Mouse (Mus musculus) midbrain, embryonic 12.5 days (tissue): ENCODE data around the gene Map3k12. TPM values are rescaled to one million over a fixed set of nuclear protein-coding genes. Genes with fewer than 3 reads are reported as not detected.
A peak's percentile ranks its signal among the peaks of the same experiment; 100 is the strongest.

Experiments
- ATAC-seq: fragments of 200-750 bp; cut with Nextera tagmentation; 2 replicates; pipeline ENCODE4 v1.8.0; 2017; ENCODE audit warnings: low read depth, moderate TSS enrichment, moderate library complexity; ENCODE audit not compliant: low FRiP score
- H3K27ac ChIP-seq: fragments of 300-500 bp; sonication (generic); replicated peaks from 2 replicates; pipeline ENCODE4 v1.5.1; 2016; ENCODE audit warnings: mild to moderate bottlenecking
- H3K27me3 ChIP-seq: fragments of 300-500 bp; sonication (generic); 2 replicates; pipeline ENCODE4 v1.6.1; 2016; ENCODE audit warnings: mild to moderate bottlenecking
- H3K36me3 ChIP-seq: fragments of 300-500 bp; sonication (generic); 2 replicates; pipeline ENCODE4 v1.6.1; 2016
- H3K4me1 ChIP-seq: fragments of 300-500 bp; sonication (generic); 2 replicates; pipeline ENCODE4 v1.6.1; 2016
- H3K4me2 ChIP-seq: fragments of 300-500 bp; sonication (generic); replicated peaks from 2 replicates; pipeline ENCODE4 v1.6.1; 2016; ENCODE audit warnings: mild to moderate bottlenecking, moderate library complexity
- H3K4me3 ChIP-seq: fragments of 300-500 bp; sonication (generic); 2 replicates; pipeline ENCODE4 v1.5.1; 2016; ENCODE audit warnings: mild to moderate bottlenecking
- H3K9ac ChIP-seq: fragments of 300-500 bp; sonication (generic); replicated peaks from 2 replicates; pipeline ENCODE4 v1.6.1; 2016; ENCODE audit warnings: mild to moderate bottlenecking, moderate library complexity
- H3K9me3 ChIP-seq: fragments of 300-500 bp; sonication (generic); 2 replicates; pipeline ENCODE4 v1.6.1; 2016; ENCODE audit warnings: mild to moderate bottlenecking
- WGBS: fragments of 180-500 bp; shearing (Covaris S2); methylation state at CpG from one replicate; pipeline ENCODE4 v1.1.7; 2016; 5-methylcytosine and 5-hydroxymethylcytosine counted together
- polyA plus RNA-seq: library from polyadenylated mRNA; unstranded; fragments of >200 nt; fragmentation: Nextera tagmentation; extraction: Ambion mirVana; gene quantifications from 2 replicates; pipeline ENCODE4 v1.2.1, GENCODE M21; 2016

Map3k12 gene
- polyA plus RNA-seq, 1 experiment from 2014 or later: 46.1 TPM

DNA sequence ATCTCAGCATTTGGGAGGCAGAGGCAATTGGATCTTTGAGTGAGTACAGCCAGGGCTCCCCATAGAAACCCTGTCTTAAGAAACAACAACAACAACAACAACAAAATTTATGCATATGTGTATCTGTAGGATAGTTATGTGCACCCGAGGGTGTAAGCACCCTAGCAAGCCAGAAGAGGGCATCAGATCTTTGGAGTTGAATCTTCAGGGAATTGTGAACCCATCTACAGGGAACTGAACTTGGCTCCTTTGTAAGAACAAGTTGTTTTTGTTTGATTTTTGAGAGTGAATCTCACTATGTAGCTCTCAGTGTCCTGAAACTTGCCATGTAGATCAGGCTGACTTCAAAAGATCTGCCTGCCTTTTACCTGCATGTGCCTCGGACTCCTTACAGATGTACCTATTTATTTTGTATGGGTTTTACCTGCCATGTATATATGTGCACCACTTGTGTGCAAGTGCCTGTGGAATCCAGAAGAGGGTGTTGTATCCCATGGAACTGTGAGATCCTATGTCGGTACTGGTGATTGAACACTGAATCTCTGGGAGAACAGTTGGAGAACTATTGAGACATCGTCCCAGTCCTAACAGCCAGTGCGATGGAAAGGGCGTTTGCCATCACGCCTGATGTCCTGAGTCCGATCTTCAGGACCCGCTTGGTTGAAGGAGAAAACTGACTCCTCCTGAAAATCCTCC, 48.0 kb downstream of the Map3k12 start:
- Histone ChIP-seq H3K4me1 (peaks cover 16% of the 10 kb centered on the region), H3K27ac (no peak overlapping the region), H3K36me3 (peaks cover 5% of the 10 kb centered on the region; the same call in 1 of the 2 replicates), H3K9ac (no peak overlapping the region), H3K4me2 (no peak overlapping the region), H3K27me3 (no peaks in the 10 kb centered on the region), H3K9me3 (0 out of 2 replicates have a peak, but pooled peaks cover 3% of the 10 kb centered on the region), H3K4me3 (no peak overlapping the region)
- WGBS: 98% methylated on average over 9 of the region's 9 CpGs
- ATAC-seq: no peak

DNA sequence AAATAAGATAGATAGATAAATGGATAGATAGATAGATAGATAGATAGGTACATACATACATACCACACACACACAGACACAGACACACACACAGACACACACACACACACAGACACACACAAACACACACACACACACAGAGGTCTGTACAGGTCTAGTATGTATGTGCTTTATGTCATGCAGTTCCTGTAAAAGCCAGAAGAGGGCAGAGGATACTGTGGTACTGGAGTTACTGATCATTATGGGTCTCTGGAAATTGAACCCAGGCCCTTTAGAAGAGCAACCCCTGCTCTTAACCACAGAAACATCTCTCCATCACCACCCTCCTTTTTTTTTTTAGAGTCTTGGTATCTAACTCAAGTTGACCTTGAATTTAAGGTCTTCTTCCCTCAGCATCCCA, 53.2 kb downstream of the Map3k12 start:
- H3K9ac ChIP-seq: no peak overlapping the region
- ATAC-seq: no peak
- H3K4me1 ChIP-seq: peaks cover 10% of the 10 kb centered on the region
- H3K9me3 ChIP-seq: 0 out of 2 replicates have a peak, but pooled peaks cover 3% of the 10 kb centered on the region
- no peak overlapping the region for H3K4me3 ChIP-seq
- no peaks in the 10 kb centered on the region for H3K27me3 ChIP-seq
- H3K36me3 ChIP-seq: peaks cover 9% of the 10 kb centered on the region
- H3K4me2 ChIP-seq: no peak overlapping the region
- H3K27ac ChIP-seq: no peak overlapping the region

DNA sequence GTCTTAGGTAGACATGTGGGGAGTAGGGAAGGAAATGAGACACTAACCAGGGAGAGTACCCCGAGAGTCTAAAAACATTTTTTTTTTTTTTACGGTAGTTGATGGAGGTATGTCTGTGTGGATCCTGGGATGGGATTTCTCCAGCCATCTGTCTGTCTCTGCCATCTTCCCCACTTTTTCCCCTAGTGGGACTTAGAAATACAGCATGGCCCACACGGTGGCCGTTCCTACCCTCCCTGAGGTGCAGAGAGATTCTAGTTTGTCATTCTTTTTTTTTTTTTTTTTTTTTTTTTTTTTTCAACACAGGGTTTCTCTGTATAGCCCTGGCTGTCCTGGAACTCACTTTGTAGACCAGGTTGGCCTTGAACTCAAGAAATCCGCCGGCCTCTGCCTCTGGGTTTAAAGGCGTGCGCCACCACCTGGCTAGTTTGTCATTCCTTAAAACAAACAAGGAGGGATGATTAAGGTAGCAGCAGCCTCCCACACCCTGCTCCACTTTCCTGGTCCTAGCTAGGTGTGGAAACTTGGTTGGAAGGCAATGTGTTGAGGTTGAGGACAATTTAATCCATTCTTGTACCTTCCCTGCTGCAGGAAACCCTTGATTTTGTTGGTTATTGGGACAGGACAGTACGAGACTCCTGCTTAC, 55.3 kb downstream of the Map3k12 start:
- Histone ChIP-seq H3K4me2 (no peak overlapping the region), H3K36me3 (peaks cover 9% of the 10 kb centered on the region), H3K9ac (no peak overlapping the region), H3K27me3 (no peaks in the 10 kb centered on the region), H3K27ac (no peak overlapping the region), H3K9me3 (no peaks in the 10 kb centered on the region), H3K4me1 (peaks cover 10% of the 10 kb centered on the region), H3K4me3 (no peak overlapping the region)
- no peak for ATAC-seq
- 86% methylated on average over 9 of the region's 9 CpGs for WGBS

DNA sequence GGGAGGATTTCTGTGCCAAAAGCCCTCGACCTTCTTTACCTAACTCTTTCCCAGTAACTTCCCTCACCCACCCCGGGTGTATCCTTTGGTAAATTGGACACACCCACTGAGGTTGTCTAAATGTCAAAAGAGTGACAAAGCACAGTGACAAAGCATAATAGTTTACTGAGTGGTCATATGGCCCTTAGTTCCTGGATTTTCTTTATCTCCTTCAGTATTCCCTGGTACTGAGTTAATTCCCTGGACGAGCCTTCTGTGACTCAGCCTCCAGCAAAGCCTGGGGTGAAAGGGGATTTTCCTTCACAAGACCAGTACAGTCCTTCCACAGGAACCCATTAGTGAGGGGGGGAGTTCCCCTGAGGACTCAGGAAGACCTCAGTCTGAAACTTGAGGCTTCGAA, 55.9 kb downstream of the Map3k12 start:
- H3K27ac ChIP-seq: no peak overlapping the region
- H3K9me3 ChIP-seq: no peaks in the 10 kb centered on the region
- H3K4me3 ChIP-seq: no peak overlapping the region
- H3K4me1 ChIP-seq: peaks cover 10% of the 10 kb centered on the region
- 78% methylated on average over 4 of the region's 4 CpGs for WGBS
- no peaks in the 10 kb centered on the region for H3K27me3 ChIP-seq
- H3K9ac ChIP-seq: no peak overlapping the region
- H3K4me2 ChIP-seq: no peak overlapping the region
- ATAC-seq: no peak
- H3K36me3 ChIP-seq: peaks cover 9% of the 10 kb centered on the region

DNA sequence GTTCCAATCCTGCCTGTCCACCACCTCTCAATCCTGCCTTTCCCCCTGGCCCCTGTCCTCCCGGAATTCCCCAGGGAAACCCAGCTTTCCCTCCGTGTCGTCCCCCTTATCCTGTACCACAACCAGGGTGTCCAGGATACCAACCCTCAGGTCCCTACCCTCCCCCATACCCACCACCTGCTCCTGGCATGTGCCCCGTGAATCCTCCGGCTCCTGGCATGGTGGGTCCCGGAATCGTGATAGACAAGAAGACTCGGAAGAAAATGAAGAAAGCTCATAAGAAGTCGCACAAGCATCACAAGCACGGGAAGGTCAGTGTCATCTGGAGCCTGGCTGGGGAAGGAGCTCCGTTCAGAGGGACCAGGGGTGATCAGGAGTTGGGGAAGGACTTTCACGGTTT, 56.5 kb downstream of the Map3k12 start:
- Histone ChIP-seq H3K9ac (0 out of 2 replicates have a peak overlapping the region, but pooled peaks have one; percentile 5), H3K4me1 (peaks cover 10% of the 10 kb centered on the region), H3K27ac (no peak overlapping the region), H3K36me3 (peaks cover 9% of the 10 kb centered on the region), H3K9me3 (no peaks in the 10 kb centered on the region), H3K4me3 (no peak overlapping the region), H3K27me3 (no peaks in the 10 kb centered on the region), H3K4me2 (no peak overlapping the region)
- no peak for ATAC-seq
- WGBS: 81% methylated on average over 12 of the region's 12 CpGs

DNA sequence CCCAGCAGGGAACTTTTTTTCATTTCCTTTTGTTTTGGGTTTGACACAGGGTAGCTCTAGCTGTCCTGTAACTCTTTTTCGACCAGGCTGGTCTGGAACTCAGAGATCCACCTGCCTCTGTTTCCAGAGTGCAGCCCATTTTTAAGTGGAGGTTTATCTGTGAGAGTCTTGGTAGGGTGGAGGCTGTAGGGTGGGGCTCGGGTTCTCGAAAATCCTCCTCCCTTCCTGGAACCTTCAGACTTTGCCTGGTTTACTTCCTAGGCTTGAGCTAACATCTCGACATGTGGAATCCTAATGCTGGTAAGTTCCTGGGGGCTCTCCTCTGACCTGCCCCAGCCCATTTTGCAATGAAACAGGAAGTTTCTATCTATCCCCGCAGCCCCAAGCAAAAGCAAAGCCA, 57.0 kb downstream of the Map3k12 start:
- peak overlapping the region; percentile 43; the same call in 1 of the 2 replicates for H3K4me3 ChIP-seq
- 71% methylated on average over 5 of the region's 5 CpGs for whole genome bisulfite sequencing
- no peaks in the 10 kb centered on the region for H3K9me3 ChIP-seq
- H3K4me1 ChIP-seq: peaks cover 10% of the 10 kb centered on the region
- peaks cover 9% of the 10 kb centered on the region for H3K36me3 ChIP-seq
- H3K27me3 ChIP-seq: no peaks in the 10 kb centered on the region
- peak overlapping the region; percentile 59; the same call in 1 of the 2 replicates for H3K4me2 ChIP-seq
- H3K9ac ChIP-seq: no peak overlapping the region
- no peak for ATAC-seq
- no peak overlapping the region for H3K27ac ChIP-seq

DNA sequence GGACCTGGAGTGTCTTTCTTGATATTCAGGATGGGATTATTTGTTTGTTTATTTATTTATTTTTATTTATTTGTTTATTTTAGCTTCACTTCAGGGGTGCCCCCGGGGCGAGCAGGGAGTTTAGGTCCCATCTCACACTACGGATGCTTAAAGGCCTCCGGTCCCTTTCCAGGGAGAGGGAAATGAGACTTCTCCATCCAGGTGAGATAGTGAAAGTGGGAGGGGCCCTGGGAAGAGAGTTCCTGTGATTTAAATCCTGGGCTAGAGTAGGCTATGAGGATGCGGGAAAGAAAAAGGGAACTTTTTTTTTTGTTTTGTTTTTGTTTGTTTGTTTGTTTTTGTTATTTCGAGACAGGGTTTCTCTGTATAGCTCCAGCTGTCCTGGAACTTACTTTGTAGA, 57.5 kb downstream of the Map3k12 start:
- H3K4me2 ChIP-seq: peak overlapping the region; percentile 59
- no peak overlapping the region for H3K27ac ChIP-seq
- no peaks in the 10 kb centered on the region for H3K27me3 ChIP-seq
- peak overlapping the region; percentile 43 for H3K4me3 ChIP-seq
- no peak for ATAC-seq
- H3K9ac ChIP-seq: peak overlapping the region; percentile 49
- peaks cover 9% of the 10 kb centered on the region for H3K36me3 ChIP-seq
- peaks cover 10% of the 10 kb centered on the region for H3K4me1 ChIP-seq
- 41% methylated on average over 6 of the region's 6 CpGs for WGBS
- H3K9me3 ChIP-seq: no peaks in the 10 kb centered on the region

DNA sequence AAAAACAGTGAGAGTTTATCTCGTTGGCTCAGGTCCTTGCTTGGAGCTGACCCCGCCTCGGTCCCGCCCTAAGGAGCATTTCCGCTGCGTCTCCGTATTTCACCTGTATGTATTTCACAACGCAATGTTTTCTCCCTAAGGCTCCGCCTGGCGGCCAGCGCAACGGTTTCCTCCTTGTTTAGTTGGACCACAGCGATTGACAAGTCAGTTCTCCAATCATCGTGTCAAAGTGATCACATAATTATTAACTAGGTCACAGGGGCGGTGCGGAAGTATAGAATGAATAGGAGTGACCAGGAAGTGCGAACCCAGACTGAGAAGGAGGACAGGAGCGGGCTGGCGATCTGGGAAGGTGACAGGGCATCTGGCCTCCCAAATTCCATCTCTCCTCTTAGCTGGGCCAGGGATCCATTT, 58.0 kb downstream of the Map3k12 start, which contains the start of gene Prr13:
Gene Prr13 (plus strand): TSS at position 125 of the 414 bp plus-strand sequence.
- Histone ChIP-seq H3K4me2 (peak within 1 kb of the TSS; percentile 59), H3K4me1 (peaks cover 10% of the 10 kb centered on the region), H3K9me3 (no peaks in the 10 kb centered on the region), H3K36me3 (peaks cover 9% of the 10 kb centered on the region), H3K27me3 (no peaks in the 10 kb centered on the region), H3K9ac (peak within 1 kb of the TSS; percentile 49), H3K4me3 (peak within 1 kb of the TSS; percentile 43), H3K27ac (no peak within 1 kb of the TSS)
- peak; percentile 85 for ATAC-seq
- WGBS: under 1% methylated on average over 19 of the region's 19 CpGs

DNA sequence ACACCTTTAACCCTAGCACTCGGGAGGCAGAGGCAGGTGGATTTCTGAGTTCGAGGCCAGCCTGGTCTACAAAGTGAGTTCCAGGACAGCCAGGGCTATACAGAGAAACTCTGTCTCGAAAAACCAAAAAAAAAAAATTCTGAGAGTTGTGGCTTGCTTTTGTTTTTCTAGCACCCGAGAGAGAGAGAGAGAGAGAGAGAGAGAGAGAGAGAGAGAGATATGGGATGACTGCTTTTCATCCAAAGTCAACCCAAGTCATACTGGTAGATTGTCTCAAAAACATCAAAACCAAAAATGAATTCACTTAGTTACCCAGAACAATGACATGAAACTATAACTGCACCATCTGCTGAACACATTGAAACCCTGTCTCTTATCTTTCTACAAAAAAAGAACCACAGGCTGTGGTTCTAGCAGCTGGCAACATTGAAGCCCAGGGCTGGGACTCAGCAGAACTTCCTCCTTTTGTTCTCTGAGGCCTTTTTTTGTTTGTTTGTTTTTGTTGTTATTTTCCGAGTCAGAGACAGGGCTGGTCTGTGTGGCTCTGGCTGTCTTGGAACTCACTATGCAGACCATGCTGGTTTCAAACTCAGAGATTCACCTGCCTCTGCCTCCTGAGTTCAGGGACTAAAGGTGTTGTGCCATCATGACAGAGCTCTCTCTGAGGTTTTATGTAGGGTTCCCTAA, 58.7 kb downstream of the Map3k12 start:
- Histone ChIP-seq H3K4me2 (peak overlapping the region; percentile 59), H3K27ac (no peak overlapping the region), H3K9me3 (no peaks in the 10 kb centered on the region), H3K4me3 (no peak overlapping the region), H3K4me1 (peaks cover 10% of the 10 kb centered on the region), H3K9ac (0 out of 2 replicates have a peak overlapping the region, but pooled peaks have one; percentile 49), H3K36me3 (peaks cover 4% of the 10 kb centered on the region), H3K27me3 (no peaks in the 10 kb centered on the region)
- WGBS: 77% methylated on average over 5 of the region's 5 CpGs
- ATAC-seq: no peak

DNA sequence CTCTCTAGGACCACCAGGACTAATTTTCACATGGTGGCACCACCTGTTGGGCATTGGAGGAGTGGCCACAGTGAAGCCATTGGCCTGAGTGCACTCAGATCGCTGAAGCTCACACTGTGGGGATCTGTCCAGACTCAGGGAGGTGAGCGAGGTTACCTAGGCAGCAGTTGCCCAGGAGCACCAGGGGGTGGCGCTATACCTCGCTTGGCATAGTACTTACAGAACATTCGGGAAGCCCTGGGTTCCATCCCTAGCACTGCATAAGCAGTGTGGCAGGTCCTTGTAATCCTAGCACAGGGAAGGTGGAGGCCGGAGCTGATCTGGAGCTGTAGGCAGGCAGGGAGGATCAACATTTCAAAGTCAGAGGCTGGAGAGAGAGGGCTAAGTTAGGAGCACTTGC, 60.9 kb downstream of the Map3k12 start:
- Histone ChIP-seq H3K9me3 (no peaks in the 10 kb centered on the region), H3K27me3 (no peaks in the 10 kb centered on the region), H3K27ac (no peak overlapping the region), H3K4me1 (peaks cover 12% of the 10 kb centered on the region), H3K9ac (no peak overlapping the region), H3K4me3 (no peak overlapping the region), H3K4me2 (no peak overlapping the region), H3K36me3 (no peaks in the 10 kb centered on the region)
- ATAC-seq: no peak
- WGBS: 36% methylated on average over 6 of the region's 6 CpGs

DNA sequence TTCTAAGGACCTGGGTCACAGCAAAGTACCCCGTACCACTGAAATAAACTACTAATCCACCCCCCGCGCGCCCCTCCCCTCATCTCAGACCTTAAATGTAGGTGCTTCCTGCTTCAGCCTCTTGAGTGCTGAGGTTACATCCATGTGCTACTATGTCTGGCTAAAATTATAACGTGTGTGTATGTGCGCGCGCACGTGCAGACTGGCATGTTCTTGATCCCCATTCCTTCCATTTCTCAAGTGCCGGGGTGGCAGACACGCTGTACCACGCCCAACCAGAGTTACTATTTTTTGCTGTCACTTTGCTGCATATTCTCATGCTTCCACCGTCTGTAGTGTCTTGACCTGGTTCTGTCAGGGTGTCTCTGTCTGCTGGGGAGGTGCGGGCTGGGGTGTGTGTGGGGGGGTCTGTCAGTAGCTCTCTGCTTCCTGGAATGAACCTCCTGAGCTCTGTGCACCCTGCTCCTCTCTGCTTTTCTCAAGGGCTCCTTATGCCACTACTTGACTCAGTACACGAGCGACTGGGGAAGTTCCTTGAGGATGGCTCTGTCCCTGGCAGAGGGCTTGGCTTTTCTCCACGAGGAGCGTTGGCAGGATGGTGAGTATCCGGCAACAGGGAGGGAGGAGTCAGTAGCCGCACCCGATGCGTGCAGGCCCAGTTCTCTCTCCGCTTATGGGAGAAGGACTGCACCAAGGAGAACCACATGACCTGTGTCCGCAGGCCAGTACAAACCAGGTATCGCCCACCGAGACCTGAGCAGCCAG, 65.0 kb downstream of the Map3k12 start:
- Histone ChIP-seq H3K27me3 (no peaks in the 10 kb centered on the region), H3K4me2 (no peak overlapping the region), H3K36me3 (no peaks in the 10 kb centered on the region), H3K27ac (no peak overlapping the region), H3K9ac (no peak overlapping the region), H3K4me3 (no peak overlapping the region), H3K4me1 (0 out of 2 replicates have a peak, but pooled peaks cover 5% of the 10 kb centered on the region), H3K9me3 (no peaks in the 10 kb centered on the region)
- ATAC-seq: no peak
- WGBS: 85% methylated on average over 26 of the region's 26 CpGs
